Mouse (Mus musculus) megakaryocyte, embryonic 14.5 days (primary cell): ENCODE measurements at regions not wholly inside any gene's neighbourhood (a gene's known extent, or its start where the extent isn't known, plus 50 kb on each side); places are given as distances from the start of the nearest gene placed in this dataset.

Experiments
- FLI1 ChIP-seq: IDR thresholded peaks from 2 replicates; pipeline ENCODE4 v1.6.1; 2012; ENCODE audit warnings: low read length, inconsistent platforms, mixed read lengths
- GATA1 ChIP-seq: IDR thresholded peaks from 3 replicates; pipeline ENCODE4 v1.6.1; 2012; ENCODE audit warnings: mixed read lengths, low read length, inconsistent platforms, borderline replicate concordance

GRCm38 (mm10) chr16:50036296-50036734 is 236.0 kb downstream of the Cd47 start:
- no peak for TF ChIP-seq FLI1
- no peak for TF ChIP-seq GATA1
